Mouse (Mus musculus) small intestine, adult 2 months (tissue): ENCODE measurements around the gene St6galnac6.

Experiments
- CTCF ChIP-seq: fragments of 200-500 bp; IDR thresholded peaks from 2 replicates; pipeline ENCODE4 v1.5.1; 2012; ENCODE audit warnings: low read depth, mild to moderate bottlenecking, control low read depth, inconsistent platforms, low read length, moderate library complexity, mixed read lengths; ENCODE audit not compliant: insufficient replicate concordance, insufficient read length; ENCODE audit errors: extremely low read depth
- POLR2A ChIP-seq: fragments of 200-500 bp; IDR thresholded peaks from 2 replicates; pipeline ENCODE4 v1.6.1; 2012; ENCODE audit warnings: low read depth, mild to moderate bottlenecking, control low read depth, inconsistent platforms, low read length, moderate library complexity

GRCm38 (mm10) chr2:32620682-32621516 is 21.4 kb downstream of the St6galnac6 start:
- TF ChIP-seq CTCF (no peak), POLR2A (no peak)
